Mouse (Mus musculus) thymus, postnatal 0 days (tissue): ENCODE data around the gene Znrf2. TPM values are rescaled to one million over a fixed set of nuclear protein-coding genes. Genes with fewer than 3 reads are reported as not detected.
A peak's percentile ranks its signal among the peaks of the same experiment; 100 is the strongest.
"Not testable (repeated sequence)": the region's sequence is repeated elsewhere in the genome, so short reads cannot be mapped to it uniquely, and the experiment has no call there.

Source experiments
- DNase-seq: peaks from one replicate; pipeline ENCODE4 v3.0.0-alpha.2; 2015; ENCODE audit warnings: low spot score
- polyA plus RNA-seq: library from polyadenylated mRNA; unstranded; fragments of >200 nt; fragmentation: Nextera tagmentation; extraction: Ambion mirVana; gene quantifications from 2 replicates; pipeline ENCODE4 v1.2.1, GENCODE M21; 2015

Znrf2 gene
- polyA plus RNA-seq, 1 experiment from 2014 or later: 20.8 TPM

DNA sequence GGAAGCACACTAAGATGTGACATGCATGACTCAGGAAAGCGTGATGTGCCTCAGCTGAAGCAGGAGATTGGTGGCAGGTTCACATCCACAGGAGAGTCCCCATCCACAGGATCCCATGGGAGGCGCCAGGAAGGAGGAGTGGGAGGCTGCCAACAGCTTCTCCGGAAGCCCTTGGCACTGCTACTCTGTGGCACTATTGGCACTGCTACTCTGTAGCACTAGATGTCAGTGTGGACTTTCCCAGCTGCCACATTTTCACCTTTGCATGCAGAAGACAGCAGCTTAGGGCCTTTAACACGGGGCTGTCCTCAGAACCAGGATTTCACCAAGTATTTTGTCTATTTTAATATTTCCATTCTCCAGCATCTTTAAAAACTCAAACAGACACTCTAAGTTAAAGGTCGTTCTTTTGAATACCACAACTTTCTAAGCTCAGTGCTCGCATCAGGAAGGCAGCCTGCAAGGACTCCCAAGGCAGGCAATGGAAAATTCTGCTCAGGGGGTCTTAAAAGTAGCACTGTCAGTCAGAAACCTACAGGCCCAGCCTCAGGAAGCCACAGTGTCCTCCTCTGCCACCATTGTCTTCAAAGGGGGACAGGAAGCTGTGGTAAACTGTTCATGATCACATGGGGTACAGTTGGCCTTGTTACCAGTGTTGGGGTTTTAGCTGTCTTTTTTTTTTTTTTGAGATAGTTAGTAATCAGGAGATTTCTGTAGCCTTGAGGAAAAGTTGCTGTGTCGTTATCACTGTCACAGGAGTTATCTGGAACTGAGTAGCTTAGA lies 7.0 kb upstream of the Znrf2 start:
- peak; percentile 88 for DNase-seq

DNA sequence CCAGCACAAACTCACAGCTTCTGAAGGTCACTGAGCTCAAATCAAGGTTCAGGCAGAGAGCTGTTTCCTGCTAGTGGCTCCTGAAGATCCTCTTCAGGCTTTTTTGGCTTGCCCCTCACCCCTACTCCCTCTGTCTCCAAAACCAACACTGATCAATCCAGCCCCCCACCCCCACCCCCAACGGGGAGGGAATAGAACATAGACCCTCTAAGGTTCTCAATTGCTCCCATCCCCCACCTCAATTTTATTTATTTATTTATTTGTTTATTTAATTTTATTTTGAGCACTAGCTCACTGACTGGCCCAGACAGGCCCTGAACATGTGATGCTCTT lies 6.4 kb upstream of the Znrf2 start:
- no peak for DNase-seq

DNA sequence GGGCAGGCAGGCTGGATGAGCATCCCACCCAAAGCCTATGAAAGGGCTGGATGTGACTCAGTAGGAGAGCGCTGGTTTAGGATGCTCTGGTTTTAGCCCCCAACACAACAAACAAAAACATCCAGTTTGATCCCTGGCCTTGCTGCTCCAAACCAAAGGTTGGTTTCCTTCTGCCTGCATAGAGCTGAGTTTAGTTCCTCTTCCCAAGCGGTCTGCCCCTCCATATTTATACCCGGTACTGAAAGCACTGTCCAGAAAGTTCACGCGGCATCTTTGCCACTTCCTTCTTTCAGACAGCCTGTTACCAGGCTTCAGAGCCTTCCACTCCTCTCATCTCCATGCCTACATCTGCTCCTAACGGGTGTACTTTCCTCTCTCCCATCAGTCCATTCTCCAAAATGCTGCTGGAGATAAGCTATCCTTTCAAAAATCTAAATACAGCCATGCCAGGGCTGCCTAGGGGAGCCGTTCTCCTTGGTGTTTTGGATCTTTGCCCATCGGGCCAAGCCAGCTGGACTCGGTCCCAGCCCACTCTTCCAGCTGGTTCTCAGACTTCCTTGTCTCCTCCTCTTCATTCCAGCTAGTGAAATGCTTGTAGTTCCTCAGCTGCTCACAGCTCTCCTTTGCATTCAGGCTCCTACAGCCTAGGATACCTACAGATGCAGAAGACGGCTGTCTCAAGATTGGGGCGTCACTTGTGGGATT lies 5.0 kb upstream of the Znrf2 start:
- DNase-seq: no peak

DNA sequence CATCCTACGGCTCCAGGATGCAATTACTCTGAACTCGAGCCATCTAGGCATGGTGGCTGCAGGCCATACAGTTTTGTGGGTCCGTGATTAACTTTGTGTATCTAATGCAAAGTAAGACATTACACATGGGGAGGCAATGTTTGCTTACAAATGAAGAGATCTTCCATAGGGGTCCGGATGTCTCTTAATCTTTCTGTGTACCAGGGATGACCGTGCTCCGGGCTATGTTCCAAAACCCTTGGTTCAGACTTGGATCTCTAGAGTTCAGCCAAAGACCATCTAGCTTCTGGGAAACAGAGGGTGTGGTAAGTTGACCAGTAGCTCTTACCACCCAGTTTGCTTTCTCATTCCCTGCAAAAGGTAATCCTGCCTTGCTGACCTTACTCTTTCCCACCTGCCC lies 4.4 kb upstream of the Znrf2 start:
- DNase-seq: no peak

DNA sequence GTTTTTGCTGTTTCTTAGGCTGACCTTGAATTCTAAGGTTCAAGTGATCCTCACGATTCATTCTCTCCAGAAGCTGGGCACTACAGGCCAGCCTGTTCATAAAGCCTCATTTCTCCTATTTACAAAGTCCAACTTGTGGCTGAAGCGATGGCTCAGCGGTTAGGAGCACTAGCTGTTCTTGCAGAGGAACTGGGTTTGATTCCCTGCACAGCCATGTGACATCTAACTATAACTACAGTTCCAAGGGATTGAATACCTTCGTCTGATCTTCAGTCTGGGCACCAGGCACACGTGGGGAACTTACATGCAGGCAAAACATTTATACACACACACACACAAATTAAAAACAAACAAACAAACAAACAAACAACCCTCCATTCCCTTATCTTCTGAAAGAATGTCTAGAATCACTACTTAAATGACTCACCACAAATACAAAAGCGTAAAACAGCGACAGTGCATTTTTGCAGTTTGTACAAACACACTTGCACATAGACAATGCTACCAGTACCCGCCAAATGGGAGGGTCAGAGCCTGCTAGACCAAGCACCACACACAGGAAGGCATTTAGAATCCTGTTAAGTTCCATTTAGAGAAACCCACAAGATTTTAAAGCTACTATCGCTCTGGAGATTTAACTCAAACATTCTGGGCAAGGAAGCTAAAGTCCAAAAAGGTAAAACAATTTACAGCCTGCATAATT lies 1.1 kb upstream of the Znrf2 start:
- peak; percentile 33 for DNase-seq

DNA sequence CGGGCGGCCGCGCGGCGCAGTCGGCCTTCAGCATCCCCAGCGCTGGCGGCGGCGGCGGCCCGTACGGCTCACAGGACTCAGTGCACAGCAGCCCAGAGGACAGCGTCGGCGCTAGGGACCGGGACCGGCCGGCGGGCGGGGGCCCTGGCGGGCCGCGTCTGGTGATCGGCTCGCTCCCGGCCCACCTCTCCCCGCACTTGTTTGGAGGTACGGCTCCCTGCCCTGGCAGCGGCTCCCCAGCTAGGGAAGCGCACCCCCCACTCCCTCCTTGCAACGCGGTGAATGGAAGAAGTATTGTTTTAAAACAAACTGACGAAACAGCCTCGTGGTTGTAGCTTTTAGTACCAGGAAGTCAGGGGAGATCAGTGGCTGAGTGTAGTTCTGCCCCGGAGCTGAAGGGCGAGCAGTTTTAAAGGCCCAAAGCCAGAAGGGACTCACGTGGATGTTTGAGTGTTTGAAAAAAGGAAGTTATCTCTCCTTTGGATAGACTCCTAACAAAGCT lies 601 bp downstream of the Znrf2 start:
- DNase-seq: peak; percentile 85

DNA sequence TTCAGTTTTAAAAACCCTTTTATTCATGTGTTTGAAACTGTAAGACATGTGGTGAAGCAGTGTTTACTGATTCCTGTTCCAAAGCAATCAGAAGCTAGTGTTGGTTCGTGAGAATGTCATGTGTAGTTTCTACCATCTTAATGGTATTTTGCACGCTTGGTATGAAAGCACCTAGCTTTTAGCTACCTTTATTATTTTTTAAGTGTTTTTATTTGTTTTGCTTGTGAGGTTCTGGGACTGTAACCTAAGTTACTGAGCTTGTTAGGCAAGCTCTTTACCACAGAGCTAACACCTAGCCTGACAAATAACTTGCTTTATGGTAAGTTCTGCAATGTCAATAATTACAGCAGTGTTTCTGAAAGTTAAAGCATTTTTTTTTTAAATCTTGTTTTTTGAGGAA lies 1.7 kb downstream of the Znrf2 start:
- DNase-seq: no peak

DNA sequence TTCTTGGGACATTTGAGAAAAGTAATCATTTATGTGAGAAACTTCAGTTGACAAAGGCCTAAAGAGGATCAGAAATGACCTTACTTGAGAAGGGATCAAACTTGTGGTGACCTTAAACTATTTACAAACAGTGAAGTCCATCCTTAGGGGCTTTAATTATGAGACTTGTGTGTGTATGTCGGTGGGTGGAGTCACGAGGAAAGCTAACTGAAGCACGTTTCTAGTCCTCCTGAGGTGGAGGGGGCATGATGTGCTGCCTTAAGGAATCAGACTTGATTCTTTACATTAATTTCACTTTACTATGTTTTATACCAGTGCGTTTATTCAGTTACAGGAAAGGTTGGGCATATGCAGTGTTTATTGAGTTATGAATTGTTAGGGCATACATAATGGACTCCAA lies 2.6 kb downstream of the Znrf2 start:
- DNase-seq: no peak

DNA sequence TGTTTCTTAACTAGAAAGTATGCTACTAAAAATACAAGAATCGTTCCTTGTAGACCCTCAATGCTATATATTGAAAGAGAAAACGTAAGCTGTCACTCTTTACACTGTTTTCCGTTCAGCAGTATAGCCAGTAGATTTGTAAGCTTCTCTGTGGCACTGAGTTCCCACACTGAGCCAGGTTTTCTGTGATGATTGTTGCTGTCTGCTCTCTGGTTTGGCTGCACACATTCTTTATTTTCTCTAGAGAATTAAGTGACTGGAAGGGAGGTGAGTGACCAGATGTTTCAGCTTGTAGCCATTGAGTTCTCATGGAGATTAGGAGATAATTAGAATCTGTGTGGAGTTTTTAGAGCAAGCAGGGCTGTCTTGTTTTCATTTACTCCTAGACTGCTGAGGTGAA lies 3.0 kb downstream of the Znrf2 start:
- no peak for DNase-seq

DNA sequence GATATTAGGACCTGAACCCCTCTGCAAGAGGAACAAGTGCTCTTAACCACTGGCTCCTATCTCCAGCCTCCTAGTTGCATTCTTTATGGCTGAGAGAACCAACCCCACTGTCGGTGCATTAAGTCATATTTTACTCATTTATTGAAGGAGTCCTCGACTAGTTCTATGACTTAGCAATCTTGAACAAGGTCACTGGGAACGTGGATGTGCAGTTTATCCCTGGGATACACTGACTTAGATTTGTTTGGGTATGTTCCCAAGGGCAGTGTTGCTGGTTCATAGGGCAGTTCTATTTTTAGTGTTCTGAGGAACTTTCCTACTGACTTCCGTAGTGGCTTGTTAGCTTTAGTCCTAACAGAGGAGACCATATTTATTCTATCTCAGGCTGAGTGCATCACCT lies 5.6 kb downstream of the Znrf2 start:
- no peak for DNase-seq

DNA sequence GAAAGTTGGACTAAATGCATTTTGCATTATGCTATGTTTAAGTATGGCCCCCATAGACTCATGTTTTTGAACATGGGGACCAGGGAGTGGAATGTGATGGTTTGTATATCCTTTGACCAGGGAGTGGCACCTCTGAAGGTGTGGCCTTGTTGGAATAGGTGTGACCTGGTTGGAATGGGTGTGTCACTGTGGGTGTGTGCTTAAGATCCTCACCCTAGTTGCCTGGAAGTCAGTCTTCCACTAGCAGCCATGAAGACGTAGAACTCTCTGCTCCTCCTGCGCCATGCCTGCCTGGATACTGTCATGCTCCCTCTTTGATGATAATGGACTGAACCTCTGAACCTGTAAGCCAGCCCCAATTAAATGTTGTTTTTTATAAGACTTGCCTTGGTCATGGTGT lies 7.8 kb downstream of the Znrf2 start:
- not testable (repeated sequence) for DNase-seq

DNA sequence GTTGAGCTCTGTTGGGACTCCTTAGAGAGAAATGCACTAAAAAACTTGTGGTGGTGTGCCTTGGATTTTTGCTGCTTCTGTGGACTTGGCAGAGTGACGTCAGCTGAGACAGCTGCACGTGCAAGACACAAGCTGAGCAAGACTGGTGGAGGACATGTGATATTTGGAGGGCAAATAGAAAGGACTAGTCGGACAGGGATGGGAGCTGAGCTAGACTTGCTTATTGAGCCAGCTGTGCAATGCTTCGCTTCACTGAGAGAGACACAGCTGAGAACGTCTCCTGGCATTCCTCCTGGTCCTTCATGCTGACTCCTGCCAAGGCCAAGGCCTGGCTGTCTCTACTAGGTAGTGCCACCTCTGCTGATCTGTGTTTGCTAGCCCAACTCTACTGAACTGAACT lies 10.8 kb downstream of the Znrf2 start:
- no peak for DNase-seq

DNA sequence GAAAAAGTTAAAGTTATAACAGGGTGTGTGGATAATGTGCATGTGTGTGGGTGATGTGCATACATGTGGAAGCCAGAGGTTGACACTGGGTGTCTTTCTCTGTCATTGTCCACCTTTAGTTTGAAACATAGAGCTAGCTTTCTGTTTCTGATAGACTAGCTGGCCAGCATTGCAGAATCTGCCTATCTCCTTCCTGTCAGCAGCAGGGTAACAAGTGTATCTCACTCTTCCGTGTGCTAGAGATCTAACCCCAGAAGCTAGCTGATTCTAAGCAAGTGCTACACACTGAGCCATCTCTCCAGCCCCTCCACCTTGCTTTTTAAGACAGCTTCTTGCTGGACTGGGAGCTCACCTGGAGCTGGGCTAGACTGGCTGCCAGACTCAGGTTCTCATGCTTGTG lies 11.6 kb downstream of the Znrf2 start:
- no peak for DNase-seq

DNA sequence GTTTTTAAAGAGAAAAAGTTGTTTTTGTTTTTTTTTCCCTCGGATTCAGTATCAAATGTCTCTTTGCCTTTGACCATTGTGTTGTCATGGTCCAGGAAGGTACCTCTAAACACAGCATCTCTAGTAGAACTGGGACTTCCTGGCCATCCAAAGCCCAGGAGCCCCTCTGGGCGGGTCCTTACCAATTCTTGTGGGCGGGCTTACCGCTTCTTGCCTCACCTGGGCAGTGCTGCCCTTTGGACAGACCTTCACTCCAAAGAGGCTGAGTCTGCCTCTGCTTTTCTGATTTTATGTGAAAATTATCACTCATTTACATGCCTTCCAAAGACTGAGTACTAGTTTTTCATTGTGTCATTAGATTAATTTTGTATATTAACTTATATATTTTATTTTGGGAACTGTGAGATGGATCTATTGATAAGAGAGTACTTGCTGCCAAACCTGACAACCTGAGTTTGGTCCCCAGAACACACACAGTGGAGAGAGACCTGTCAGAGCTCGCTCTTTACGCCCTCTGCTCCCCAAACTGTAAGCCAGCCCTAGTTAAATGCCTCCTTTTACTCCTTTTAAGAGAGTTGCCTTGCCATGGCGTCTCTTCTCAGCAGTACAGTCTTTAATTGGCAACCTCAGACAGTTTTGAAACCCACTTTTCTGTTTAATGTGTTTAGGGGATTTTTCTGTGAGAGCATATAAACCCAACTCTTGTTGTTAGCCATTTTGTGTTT lies 13.5 kb downstream of the Znrf2 start:
- DNase-seq: no peak

DNA sequence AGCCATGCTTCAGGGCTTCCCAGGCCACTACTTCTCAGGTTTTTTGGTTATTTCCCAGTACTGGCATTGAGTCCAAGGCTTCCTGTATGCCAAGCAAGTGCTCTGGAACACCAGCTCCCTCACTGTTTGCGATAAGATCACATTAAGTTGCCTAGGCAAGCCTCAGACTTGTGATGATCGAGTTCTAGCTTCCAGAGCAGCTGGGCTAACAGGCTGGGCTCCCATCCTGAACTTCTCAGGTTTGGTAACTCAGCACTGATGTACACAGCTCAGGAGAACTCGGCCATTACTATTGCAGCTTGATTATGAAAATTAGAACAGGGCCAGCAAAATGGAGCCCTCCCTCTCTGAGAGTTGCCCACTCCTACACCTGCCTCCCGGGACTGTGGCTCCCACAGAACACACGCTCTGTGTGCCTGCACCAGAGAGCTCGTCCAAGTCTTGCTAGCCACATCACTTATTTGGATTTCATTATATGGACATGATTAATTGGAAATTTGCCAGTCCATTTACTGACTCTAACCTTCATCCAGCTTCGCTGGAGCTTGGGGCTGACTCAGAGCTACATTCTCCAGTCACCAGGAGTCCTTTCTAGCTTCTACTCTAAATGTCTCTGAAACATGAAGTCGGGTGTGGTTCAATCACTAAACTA lies 14.5 kb downstream of the Znrf2 start:
- no peak for DNase-seq

DNA sequence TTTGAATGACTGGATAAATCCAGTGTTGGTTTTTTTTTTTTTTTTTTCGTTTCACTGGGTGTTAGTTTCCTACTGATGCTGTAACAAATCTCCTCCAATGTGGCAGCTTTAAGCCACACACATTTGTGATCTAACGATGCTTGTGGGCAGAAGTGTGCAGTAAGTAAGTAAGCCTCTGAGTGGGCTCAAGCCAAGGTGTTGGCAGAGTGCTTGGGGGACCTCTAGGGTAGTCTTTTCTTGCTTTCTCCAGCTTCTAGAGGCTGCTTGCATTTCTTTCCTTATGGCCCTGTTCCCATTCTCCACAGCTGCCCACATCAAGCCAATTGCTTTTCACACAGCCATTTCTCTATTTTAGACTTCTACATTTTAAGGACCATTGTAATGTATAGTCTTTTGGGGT lies 16.7 kb downstream of the Znrf2 start:
- no peak for DNase-seq

DNA sequence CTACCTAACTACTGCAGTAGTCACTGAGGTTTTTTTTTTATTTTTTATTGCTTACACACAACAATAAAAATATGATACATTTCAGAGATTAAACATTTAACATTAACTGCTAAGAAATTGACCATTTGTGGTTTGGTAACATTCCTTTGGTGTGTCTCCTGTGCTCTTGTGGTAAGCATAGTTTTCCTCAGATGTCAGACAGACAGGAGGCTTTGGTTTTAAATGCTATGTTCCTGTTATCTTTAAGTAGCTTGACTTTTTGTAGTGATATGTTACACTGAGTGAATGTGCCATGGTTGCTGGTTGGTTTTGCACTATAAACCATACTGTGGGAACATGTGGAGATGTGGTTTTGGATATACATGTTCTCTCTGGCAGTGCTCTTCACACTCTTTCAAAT lies 19.9 kb downstream of the Znrf2 start:
- no peak for DNase-seq

DNA sequence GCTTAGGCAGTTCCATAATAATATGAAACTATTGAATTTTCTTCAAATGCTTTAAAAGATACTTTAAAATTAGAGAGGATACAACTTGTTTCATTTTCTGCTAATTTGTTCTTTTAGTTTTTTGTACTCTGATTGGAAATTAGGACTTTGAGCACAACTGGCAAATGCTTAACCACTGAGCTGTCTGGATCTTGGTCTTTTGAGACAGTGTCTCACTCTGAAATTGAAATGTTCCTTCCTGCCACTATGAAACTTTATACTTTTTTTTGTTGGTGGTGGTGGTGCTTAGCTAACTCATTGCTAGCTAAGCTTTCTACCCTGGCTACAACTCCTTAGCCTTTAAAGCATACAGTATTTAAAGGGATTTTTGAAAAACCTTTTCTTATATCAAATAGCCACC lies 24.7 kb downstream of the Znrf2 start:
- DNase-seq: no peak

DNA sequence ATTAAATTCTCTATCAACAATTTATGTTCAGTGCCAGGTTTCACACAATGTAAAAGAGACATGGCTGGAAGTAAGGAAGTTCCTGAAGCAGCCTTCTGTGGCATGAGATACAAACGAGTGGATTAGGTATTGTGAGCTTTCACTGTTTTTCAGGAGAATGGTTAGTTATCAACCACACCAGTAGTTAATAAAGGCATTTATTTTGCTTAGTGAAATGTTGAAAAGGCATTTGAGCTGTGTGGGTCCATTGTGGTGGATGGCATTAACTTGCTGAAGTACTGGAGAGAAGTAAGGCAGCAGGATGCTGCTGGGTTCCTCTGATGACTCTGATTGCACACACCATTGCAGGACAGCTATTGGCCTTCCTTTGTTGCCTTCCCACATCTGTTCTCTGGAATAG lies 25.3 kb downstream of the Znrf2 start:
- DNase-seq: no peak

DNA sequence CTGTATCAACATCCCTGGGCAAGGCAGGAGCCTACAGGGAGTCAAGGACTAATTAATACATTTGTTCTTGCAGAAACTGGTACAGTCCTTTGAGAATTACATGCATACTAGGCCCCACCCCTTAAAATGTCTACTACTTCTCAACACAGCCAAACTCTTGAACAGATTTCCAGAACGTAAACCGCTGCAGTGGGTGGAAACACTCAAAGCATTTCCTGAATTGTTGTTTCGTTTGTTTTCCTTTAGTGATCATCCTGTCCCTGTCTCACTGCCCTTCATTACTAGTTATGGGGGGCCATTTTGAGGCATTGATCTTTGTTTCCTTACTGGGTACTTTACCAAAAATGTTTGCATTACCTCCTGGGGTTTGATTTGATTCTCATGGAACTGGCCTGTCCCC lies 31.8 kb downstream of the Znrf2 start:
- no peak for DNase-seq
